Mouse (Mus musculus): ENCODE measurements at regions not wholly inside any gene's neighbourhood (a gene's known extent, or its start where the extent isn't known, plus 50 kb on each side); places are given as distances from the start of the nearest gene placed in this dataset.

DNA sequence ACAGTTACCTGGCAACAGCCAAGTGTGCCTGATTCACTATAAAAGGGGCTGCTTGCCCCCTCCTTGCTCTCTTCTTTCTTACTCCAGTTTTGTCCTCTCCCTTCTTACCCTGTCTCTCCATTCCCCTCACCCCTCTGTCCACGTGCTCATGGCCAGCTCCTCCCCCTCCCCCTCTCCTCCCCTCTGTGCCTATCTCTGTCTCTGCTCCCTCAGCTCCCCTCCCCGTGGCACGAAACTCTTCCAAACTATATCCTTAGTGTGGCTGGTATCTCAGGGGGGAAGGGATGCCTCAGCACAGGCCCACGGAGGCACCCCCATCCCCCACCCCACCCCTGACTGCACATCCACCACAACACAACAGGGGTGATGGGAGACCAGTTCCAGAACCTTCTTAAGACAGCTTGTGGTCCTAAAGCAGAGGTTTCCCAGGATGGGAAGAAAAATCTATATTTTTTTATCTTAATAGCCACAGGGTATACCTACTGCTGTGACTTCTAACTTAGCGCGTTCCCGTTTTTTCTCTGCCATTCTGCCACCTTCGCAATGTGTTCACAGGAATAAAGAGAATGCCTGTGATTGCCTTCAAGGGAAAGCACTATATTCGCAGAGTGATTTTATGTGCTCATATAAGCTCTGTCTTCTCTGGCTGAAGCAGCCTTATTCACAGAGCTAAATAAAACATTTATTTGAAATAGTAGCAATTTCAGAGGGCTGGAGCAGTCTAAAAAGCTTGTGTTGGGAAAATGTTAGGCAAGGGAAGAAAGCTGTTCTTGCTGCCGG, 69.1 kb upstream of the Serp2 start:
- Histone ChIP-seq H3K27me3 (no peaks in the 10 kb centered on the region), H3K9ac (replicated peaks) (no peak overlapping the region), H3K4me3 (replicated peaks) (no peak overlapping the region), H3K27ac (peak overlapping the region; percentile 91; the same call in 1 of the 2 replicates), H3K4me2 (no peak overlapping the region), H3K9me3 (peaks cover 5% of the 10 kb centered on the region; the same call in 1 of the 2 replicates), H3K4me1 (replicated peaks) (peaks cover 51% of the 10 kb centered on the region), H3K36me3 (no peaks in the 10 kb centered on the region)
- no peak for ATAC-seq (ENCODE audit: insufficient number of reproducible peaks, insufficient read depth, low FRiP score, low TSS enrichment, low read depth)
- WGBS = 55% methylated on average over 10 of the region's 10 CpGs

DNA sequence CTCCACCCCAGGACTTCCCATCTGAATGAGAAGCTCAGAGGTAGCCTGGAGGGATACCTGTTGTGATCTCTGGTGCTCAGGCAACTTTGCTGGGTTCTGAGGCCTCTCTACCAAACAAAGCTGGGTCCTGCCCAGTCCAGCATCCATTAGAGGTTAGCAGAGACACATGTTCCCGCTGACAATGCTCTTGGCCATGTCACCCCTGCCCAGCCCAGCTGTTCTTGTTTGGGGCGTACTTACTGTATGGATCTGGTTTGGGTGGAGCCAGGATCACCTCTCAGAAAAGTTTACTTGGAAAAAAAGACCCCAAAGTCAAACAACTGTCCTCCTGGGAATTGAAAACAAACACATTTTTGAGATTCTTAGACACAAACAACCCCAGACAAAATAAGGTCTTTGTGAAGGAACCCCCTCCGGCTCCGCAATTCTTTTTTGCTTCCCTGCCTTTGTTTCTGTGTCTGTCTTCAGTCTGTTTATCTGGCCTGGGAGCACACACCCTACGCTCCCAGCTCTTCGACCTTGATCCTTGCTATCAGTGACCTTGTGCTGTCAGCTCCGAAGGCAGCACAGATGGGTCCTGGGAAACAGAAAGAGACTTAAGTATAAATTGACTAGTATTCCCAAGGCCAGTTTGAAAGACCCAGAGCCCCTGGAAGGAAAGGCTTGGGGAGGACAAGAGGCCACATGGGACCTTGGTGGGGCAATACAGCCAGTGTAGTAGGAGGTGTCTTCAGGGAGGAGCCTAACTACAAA, 68.1 kb upstream of the Serp2 start:
- Histone ChIP-seq H3K36me3 (no peaks in the 10 kb centered on the region), H3K27ac (peak overlapping the region; percentile 91), H3K9me3 (peaks cover 4% of the 10 kb centered on the region; the same call in 1 of the 2 replicates), H3K4me2 (no peak overlapping the region), H3K4me1 (replicated peaks) (peaks cover 49% of the 10 kb centered on the region), H3K9ac (replicated peaks) (no peak overlapping the region), H3K4me3 (replicated peaks) (no peak overlapping the region), H3K27me3 (no peaks in the 10 kb centered on the region)
- WGBS = 79% methylated on average over 7 of the region's 7 CpGs
- ATAC-seq (ENCODE audit: insufficient number of reproducible peaks, insufficient read depth, low FRiP score, low TSS enrichment, low read depth) = no peak

DNA sequence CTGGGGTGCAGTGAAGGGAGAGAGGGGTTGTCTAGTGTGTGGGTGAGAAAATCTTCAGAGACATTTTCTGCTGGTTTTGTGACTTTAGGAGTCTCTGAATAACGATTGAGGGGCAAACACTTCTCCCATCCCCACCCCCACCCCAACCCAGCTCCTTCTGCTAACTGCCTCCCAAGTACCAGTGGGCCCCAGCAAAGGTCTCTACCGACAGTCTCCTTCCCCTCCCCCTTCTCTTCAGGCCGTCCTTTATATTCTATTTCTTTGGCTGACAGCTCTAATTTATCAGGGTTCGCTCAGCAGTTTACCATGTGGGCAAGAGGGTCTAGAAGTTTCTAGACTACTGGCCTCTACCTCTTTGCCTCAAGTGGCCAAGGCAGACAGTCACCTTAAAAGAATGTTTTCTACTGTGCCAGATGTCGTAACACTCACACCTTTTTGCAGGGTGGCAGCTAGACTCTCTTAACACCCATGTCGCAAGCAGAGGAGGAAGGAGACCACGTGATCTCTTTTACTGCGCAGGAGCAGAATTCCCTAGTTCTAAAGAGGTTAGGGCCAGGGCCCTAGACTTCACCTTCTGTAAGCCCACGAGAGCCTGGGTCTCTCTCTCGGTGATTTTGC, 66.8 kb upstream of the Serp2 start:
- no peak for ATAC-seq (ENCODE audit: insufficient number of reproducible peaks, insufficient read depth, low FRiP score, low TSS enrichment, low read depth)
- peak overlapping the region; percentile 25; the same call in 1 of the 2 replicates for H3K4me2 ChIP-seq
- H3K27me3 ChIP-seq = no peaks in the 10 kb centered on the region
- no peak overlapping the region for H3K4me3 ChIP-seq (replicated peaks)
- peak overlapping the region; percentile 91 for H3K27ac ChIP-seq
- no peaks in the 10 kb centered on the region for H3K36me3 ChIP-seq
- WGBS = 10% methylated on average over 10 of the region's 10 CpGs
- H3K9me3 ChIP-seq = no peaks in the 10 kb centered on the region
- peak overlapping the region; percentile 5; the same call in 1 of the 2 replicates for H3K9ac ChIP-seq (replicated peaks)
- H3K4me1 ChIP-seq (replicated peaks) = peaks cover 56% of the 10 kb centered on the region

GRCm38 (mm10) chr14:76622634-76623291, 66.1 kb upstream of the Serp2 start:
- Histone ChIP-seq H3K4me3 (replicated peaks) (no peak overlapping the region), H3K4me1 (replicated peaks) (peaks cover 62% of the 10 kb centered on the region), H3K27ac (peak overlapping the region; percentile 91), H3K27me3 (no peaks in the 10 kb centered on the region), H3K4me2 (peak overlapping the region; percentile 25), H3K9ac (replicated peaks) (peak overlapping the region; percentile 5; the same call in 1 of the 2 replicates), H3K9me3 (no peaks in the 10 kb centered on the region), H3K36me3 (no peaks in the 10 kb centered on the region)
- 6% methylated on average over 11 of the region's 11 CpGs for WGBS
- ATAC-seq (ENCODE audit: insufficient number of reproducible peaks, insufficient read depth, low FRiP score, low TSS enrichment, low read depth) = peak; percentile 56

DNA sequence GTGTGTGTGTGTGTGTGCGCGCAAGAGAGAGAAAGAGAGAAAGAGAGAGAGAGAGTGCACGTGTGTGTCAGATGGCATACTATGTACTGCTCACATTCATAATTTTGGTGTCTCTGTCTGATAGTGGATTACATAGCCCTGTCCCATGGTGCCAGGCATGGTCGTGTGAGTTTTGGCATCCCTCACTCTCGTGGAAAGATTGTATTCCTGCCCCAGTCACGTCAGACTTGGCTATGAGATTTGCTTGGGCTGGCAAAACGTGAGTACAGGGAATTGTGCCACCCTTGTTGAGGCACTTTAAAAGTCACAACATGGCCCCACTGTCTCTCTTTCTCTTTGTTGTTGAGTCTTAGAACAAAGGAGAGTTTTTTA, 62.3 kb upstream of the Serp2 start:
- H3K4me2 ChIP-seq = no peak overlapping the region
- no peak overlapping the region for H3K9ac ChIP-seq (replicated peaks)
- H3K27ac ChIP-seq = peak overlapping the region; percentile 66
- H3K4me3 ChIP-seq (replicated peaks) = no peak overlapping the region
- ATAC-seq (ENCODE audit: insufficient number of reproducible peaks, insufficient read depth, low FRiP score, low TSS enrichment, low read depth) = no peak
- no peaks in the 10 kb centered on the region for H3K36me3 ChIP-seq
- H3K9me3 ChIP-seq = no peaks in the 10 kb centered on the region
- peaks cover 40% of the 10 kb centered on the region for H3K4me1 ChIP-seq (replicated peaks)
- 72% methylated on average over 7 of the region's 7 CpGs for WGBS
- H3K27me3 ChIP-seq = no peaks in the 10 kb centered on the region

- H3K4me3 ChIP-seq (replicated peaks) = no peak overlapping the region
- no peak overlapping the region for H3K9ac ChIP-seq (replicated peaks)
- H3K4me2 ChIP-seq = no peak overlapping the region
- H3K36me3 ChIP-seq = no peaks in the 10 kb centered on the region
- H3K9me3 ChIP-seq = no peaks in the 10 kb centered on the region
- WGBS = 37% methylated on average over 14 of the region's 14 CpGs
- H3K4me1 ChIP-seq (replicated peaks) = peaks cover 35% of the 10 kb centered on the region
- H3K27me3 ChIP-seq = no peaks in the 10 kb centered on the region
- no peak for ATAC-seq (ENCODE audit: insufficient number of reproducible peaks, insufficient read depth, low FRiP score, low TSS enrichment, low read depth)
- H3K27ac ChIP-seq = peak overlapping the region; percentile 66
These were observed 61.8 kb upstream of the Serp2 start for GRCm38 (mm10) chr14:76618331-76619037.

- no peaks in the 10 kb centered on the region for H3K27me3 ChIP-seq
- 74% methylated on average over 1 of the region's 1 CpGs for WGBS
- no peak overlapping the region for H3K4me2 ChIP-seq
- no peaks in the 10 kb centered on the region for H3K36me3 ChIP-seq
- H3K4me1 ChIP-seq (replicated peaks) = peaks cover 29% of the 10 kb centered on the region
- no peak overlapping the region for H3K27ac ChIP-seq
- no peaks in the 10 kb centered on the region for H3K9me3 ChIP-seq
- no peak for ATAC-seq (ENCODE audit: insufficient number of reproducible peaks, insufficient read depth, low FRiP score, low TSS enrichment, low read depth)
- no peak overlapping the region for H3K9ac ChIP-seq (replicated peaks)
- no peak overlapping the region for H3K4me3 ChIP-seq (replicated peaks)
These were observed 61.2 kb upstream of the Serp2 start for GRCm38 (mm10) chr14:76617889-76618288.

- 89% methylated on average over 11 of the region's 11 CpGs for WGBS
- Histone ChIP-seq H3K9ac (replicated peaks) (no peak overlapping the region), H3K4me3 (replicated peaks) (no peak overlapping the region), H3K4me2 (no peak overlapping the region), H3K36me3 (no peaks in the 10 kb centered on the region), H3K4me1 (replicated peaks) (peaks cover 24% of the 10 kb centered on the region), H3K27me3 (no peaks in the 10 kb centered on the region), H3K9me3 (no peaks in the 10 kb centered on the region), H3K27ac (no peak overlapping the region)
- ATAC-seq (ENCODE audit: insufficient number of reproducible peaks, insufficient read depth, low FRiP score, low TSS enrichment, low read depth) = no peak
These were observed 60.8 kb upstream of the Serp2 start for GRCm38 (mm10) chr14:76617447-76617846.

- H3K9ac ChIP-seq (replicated peaks) = no peak overlapping the region
- H3K36me3 ChIP-seq = no peaks in the 10 kb centered on the region
- 34% methylated on average over 3 of the region's 3 CpGs for WGBS
- H3K4me1 ChIP-seq (replicated peaks) = peaks cover 17% of the 10 kb centered on the region
- H3K4me3 ChIP-seq (replicated peaks) = no peak overlapping the region
- H3K4me2 ChIP-seq = no peak overlapping the region
- no peaks in the 10 kb centered on the region for H3K9me3 ChIP-seq
- H3K27ac ChIP-seq = no peak overlapping the region
- H3K27me3 ChIP-seq = no peaks in the 10 kb centered on the region
- no peak for ATAC-seq (ENCODE audit: insufficient number of reproducible peaks, insufficient read depth, low FRiP score, low TSS enrichment, low read depth)
These were observed 59.6 kb upstream of the Serp2 start for GRCm38 (mm10) chr14:76616367-76616683.

DNA sequence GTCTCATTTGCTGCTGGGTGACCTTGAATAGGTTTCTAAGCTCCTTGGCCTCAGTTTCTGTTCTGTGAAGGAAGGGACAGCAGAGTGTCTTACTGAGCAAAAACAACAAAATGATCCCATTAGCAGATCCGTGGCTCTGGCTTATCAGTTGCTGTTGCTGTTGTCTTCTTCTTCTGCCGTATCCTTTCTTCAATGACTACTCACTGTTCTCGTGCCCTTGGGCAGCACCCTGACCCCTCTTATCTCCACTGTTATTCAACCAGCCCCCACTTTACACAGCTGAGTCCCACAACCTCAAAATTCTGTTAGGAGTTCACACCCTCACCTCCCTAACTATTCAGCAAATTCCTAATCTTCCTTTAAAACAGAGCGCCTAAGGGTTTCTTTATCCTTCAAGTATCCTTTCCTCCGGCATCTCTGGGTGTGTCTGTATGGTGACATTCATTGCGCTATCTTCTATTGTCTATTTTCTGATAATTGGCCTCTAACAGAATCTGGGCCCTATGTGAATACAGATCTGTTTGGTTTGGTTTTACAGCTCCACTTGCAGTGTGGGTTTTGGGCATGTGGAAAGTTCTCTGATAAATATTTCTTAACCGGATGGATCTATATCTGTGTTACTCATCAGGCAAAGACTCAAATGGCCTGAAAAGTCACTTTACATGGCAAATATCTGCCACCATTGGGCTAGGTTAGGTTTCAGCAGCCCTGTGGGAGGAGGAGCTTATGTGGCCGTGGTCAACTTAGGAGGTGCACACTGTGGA, 59.1 kb upstream of the Serp2 start:
- Histone ChIP-seq H3K9ac (replicated peaks) (no peak overlapping the region), H3K9me3 (no peaks in the 10 kb centered on the region), H3K27me3 (no peaks in the 10 kb centered on the region), H3K27ac (no peak overlapping the region), H3K36me3 (no peaks in the 10 kb centered on the region), H3K4me3 (replicated peaks) (no peak overlapping the region), H3K4me2 (no peak overlapping the region), H3K4me1 (replicated peaks) (peaks cover 17% of the 10 kb centered on the region)
- 75% methylated on average over 8 of the region's 8 CpGs for WGBS
- no peak for ATAC-seq (ENCODE audit: insufficient number of reproducible peaks, insufficient read depth, low FRiP score, low TSS enrichment, low read depth)
